Mouse (Mus musculus) hindbrain, embryonic 16.5 days (tissue): ENCODE measurements around the gene Elavl3. TPM values are rescaled to one million over a fixed set of nuclear protein-coding genes. Genes with fewer than 3 reads are reported as not detected.
A peak's percentile ranks its signal among the peaks of the same experiment; 100 is the strongest.

Experiments used
- ATAC-seq: fragments of 200-750 bp; cut with Nextera tagmentation; 2 replicates; pipeline ENCODE4 v1.8.0; 2017; ENCODE audit warnings: moderate TSS enrichment, moderate library complexity
- H3K27ac ChIP-seq: fragments of 300-500 bp; sonication (generic); 2 replicates; pipeline ENCODE4 v1.5.1; 2014; ENCODE audit warnings: low read depth, mild to moderate bottlenecking, control low read depth, low read length, moderate library complexity
- H3K27me3 ChIP-seq: fragments of 300-500 bp; sonication (generic); replicated peaks from 2 replicates; pipeline ENCODE4 v1.6.1; 2014; ENCODE audit warnings: low read length; ENCODE audit not compliant: control insufficient read depth, insufficient read depth
- H3K36me3 ChIP-seq: fragments of 300-500 bp; sonication (generic); 2 replicates; pipeline ENCODE4 v1.6.1; 2014; ENCODE audit warnings: mild to moderate bottlenecking, low read length, moderate library complexity, mixed read lengths; ENCODE audit not compliant: control insufficient read depth, insufficient read depth
- H3K4me1 ChIP-seq: fragments of 300-500 bp; sonication (generic); 2 replicates; pipeline ENCODE4 v1.6.1; 2014; ENCODE audit warnings: low read depth, low read length; ENCODE audit not compliant: control insufficient read depth, insufficient read depth
- H3K4me2 ChIP-seq: fragments of 300-500 bp; sonication (generic); 2 replicates; pipeline ENCODE4 v1.6.1; 2014; ENCODE audit warnings: mild to moderate bottlenecking, low read length, control low read depth, moderate library complexity
- H3K4me3 ChIP-seq: fragments of 300-500 bp; sonication (generic); 2 replicates; pipeline ENCODE4 v1.5.1; 2014; ENCODE audit warnings: mild to moderate bottlenecking, low read length, control low read depth, moderate library complexity
- H3K9ac ChIP-seq: fragments of 300-500 bp; sonication (generic); 2 replicates; pipeline ENCODE4 v1.6.1; 2014; ENCODE audit warnings: low read depth, mild to moderate bottlenecking, control low read depth, low read length, moderate library complexity
- H3K9me3 ChIP-seq: fragments of 300-500 bp; sonication (generic); 2 replicates; pipeline ENCODE4 v1.6.1; 2014; ENCODE audit warnings: mild to moderate bottlenecking, low read length, moderate library complexity; ENCODE audit not compliant: control insufficient read depth
- WGBS: fragments of 180-500 bp; shearing (Covaris S2); extraction: QIAGEN DNeasy Blood & Tissue Kit; methylation state at CpG from one replicate; pipeline ENCODE4 v1.1.7; 2014; 5-methylcytosine and 5-hydroxymethylcytosine counted together
- polyA plus RNA-seq: library from polyadenylated mRNA; unstranded; fragments of >200 nt; fragmentation: Nextera tagmentation; extraction: Ambion mirVana; gene quantifications from 2 replicates; pipeline ENCODE4 v1.2.1, GENCODE M21; 2015

Gene Elavl3
- polyA plus RNA-seq: 77.8 and 80.4 TPM in 2 replicates

- WGBS: 1% methylated on average over 28 of the region's 28 CpGs
- H3K9ac ChIP-seq: peak within 1 kb of the TSS; percentile 89
- H3K36me3 ChIP-seq: no peaks in the 10 kb centered on the region
- peaks cover 36% of the 10 kb centered on the region for H3K4me1 ChIP-seq
- no peaks in the 10 kb centered on the region for H3K27me3 ChIP-seq
- H3K9me3 ChIP-seq: no peaks in the 10 kb centered on the region
- ATAC-seq: peak; percentile 68
- peak within 1 kb of the TSS; percentile 80 for H3K4me2 ChIP-seq
- peak within 1 kb of the TSS; percentile 95 for H3K27ac ChIP-seq
- peak within 1 kb of the TSS; percentile 82 for H3K4me3 ChIP-seq
Observed at GRCm38 (mm10) chr9:22051958-22052254, at the start of gene Elavl3. Gene Elavl3, minus strand, starts transcription at chr9:22052023.

DNA sequence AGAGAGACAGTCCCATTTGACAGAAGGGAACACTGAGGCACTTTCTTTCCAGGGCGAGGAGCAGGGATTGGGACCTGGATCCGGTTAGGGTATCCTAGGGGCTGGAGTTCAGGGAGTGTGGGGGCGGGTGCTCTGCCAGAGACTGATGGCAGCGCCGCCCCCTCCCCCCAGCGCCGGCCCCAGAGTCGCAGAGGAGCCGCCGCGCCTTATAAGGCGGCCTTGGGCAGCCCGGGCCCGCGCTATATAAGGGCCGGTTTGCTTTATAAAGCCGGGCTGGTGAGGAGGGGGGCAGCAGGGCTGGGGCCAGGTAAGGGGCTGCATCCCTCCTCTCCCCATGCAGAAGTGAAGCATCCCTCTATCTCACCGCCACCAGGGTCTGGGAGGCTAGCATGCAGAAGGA, 48.1 kb upstream of the Elavl3 start:
- H3K27ac ChIP-seq: no peak overlapping the region
- no peaks in the 10 kb centered on the region for H3K36me3 ChIP-seq
- H3K9ac ChIP-seq: no peak overlapping the region
- H3K4me3 ChIP-seq: no peak overlapping the region
- ATAC-seq: no peak
- H3K9me3 ChIP-seq: no peaks in the 10 kb centered on the region
- peaks cover 4% of the 10 kb centered on the region for H3K4me1 ChIP-seq
- H3K27me3 ChIP-seq: peaks cover 24% of the 10 kb centered on the region
- H3K4me2 ChIP-seq: no peak overlapping the region
- 2% methylated on average over 18 of the region's 18 CpGs for WGBS

- no peak within 1 kb of the TSS for H3K9ac ChIP-seq
- H3K27ac ChIP-seq: no peak within 1 kb of the TSS
- 11% methylated on average over 14 of the region's 14 CpGs for WGBS
- peaks cover 24% of the 10 kb centered on the region for H3K27me3 ChIP-seq
- H3K9me3 ChIP-seq: no peaks in the 10 kb centered on the region
- ATAC-seq: no peak
- H3K4me1 ChIP-seq: peaks cover 4% of the 10 kb centered on the region
- H3K4me3 ChIP-seq: no peak within 1 kb of the TSS
- H3K36me3 ChIP-seq: no peaks in the 10 kb centered on the region
- H3K4me2 ChIP-seq: no peak within 1 kb of the TSS
Observed at GRCm38 (mm10) chr9:22098993-22099696, 47.3 kb upstream of the Elavl3 start, which contains the start of gene Cnn1. Gene Cnn1, plus strand, starts transcription at chr9:22099216.

DNA sequence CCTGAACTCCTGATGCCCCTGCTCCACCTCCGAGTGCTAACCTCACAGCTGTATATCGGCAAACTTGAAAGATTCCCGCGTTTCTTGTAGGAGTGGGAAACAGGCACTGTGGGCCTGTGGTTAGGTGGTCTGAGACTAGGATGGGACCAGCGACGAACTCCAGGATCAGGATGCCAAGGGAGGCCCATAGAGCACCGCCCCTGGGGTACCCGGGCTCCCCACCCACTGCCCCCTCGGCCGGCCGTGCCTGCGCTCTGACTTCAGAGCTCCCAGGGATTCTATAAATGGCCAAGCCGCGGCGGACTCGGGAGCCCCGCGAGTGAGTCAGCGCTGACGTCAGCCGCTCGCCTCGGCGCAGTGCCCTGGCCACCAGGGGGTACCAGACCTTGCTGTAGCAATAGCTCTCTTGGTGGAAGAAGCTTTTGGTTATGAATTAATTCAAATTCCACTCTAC, 44.1 kb upstream of the Elavl3 start:
- ATAC-seq: peak; percentile 76
- Histone ChIP-seq H3K36me3 (no peaks in the 10 kb centered on the region), H3K27ac (no peak overlapping the region), H3K4me1 (peaks cover 4% of the 10 kb centered on the region), H3K4me3 (peak overlapping the region; percentile 39), H3K9me3 (no peaks in the 10 kb centered on the region), H3K4me2 (peak overlapping the region; percentile 58), H3K27me3 (peaks cover 21% of the 10 kb centered on the region), H3K9ac (peak overlapping the region; percentile 61)
- whole genome bisulfite sequencing: 3% methylated on average over 24 of the region's 24 CpGs

- Histone ChIP-seq H3K9ac (no peak overlapping the region), H3K27me3 (no peaks in the 10 kb centered on the region; the same call in 1 of the 2 replicates), H3K36me3 (no peaks in the 10 kb centered on the region), H3K9me3 (no peaks in the 10 kb centered on the region), H3K4me2 (no peak overlapping the region), H3K4me3 (no peak overlapping the region), H3K27ac (no peak overlapping the region), H3K4me1 (peaks cover 4% of the 10 kb centered on the region)
- 91% methylated on average over 6 of the region's 6 CpGs for WGBS
- ATAC-seq: no peak
Observed at GRCm38 (mm10) chr9:22092746-22093145, 40.9 kb upstream of the Elavl3 start.

DNA sequence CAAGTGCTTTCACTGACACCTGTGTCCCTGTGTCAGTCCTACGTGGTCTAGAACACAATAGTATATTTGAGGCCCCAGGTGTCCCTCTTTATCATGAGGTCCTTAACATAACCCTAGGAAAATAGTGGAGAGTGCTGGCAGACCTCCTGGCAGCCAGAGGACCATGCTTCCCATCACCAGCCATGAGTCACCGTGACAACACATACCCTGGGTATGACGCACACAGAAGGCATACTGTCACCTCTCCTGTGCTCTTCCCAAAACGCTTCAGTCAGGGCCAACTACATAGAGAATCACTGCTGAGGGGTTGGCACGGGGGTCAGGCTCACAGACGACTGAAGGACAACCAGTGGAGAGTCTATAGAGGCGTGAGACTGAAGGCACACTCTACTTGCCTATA, 38.2 kb upstream of the Elavl3 start:
- Histone ChIP-seq H3K27ac (no peak overlapping the region), H3K4me2 (no peak overlapping the region), H3K27me3 (no peaks in the 10 kb centered on the region), H3K9me3 (no peaks in the 10 kb centered on the region), H3K4me1 (peaks cover 5% of the 10 kb centered on the region), H3K36me3 (no peaks in the 10 kb centered on the region), H3K4me3 (no peak overlapping the region), H3K9ac (no peak overlapping the region)
- WGBS: 83% methylated on average over 7 of the region's 7 CpGs
- no peak for ATAC-seq

- Histone ChIP-seq H3K4me1 (peaks cover 9% of the 10 kb centered on the region), H3K27ac (no peak overlapping the region), H3K9me3 (no peaks in the 10 kb centered on the region), H3K36me3 (no peaks in the 10 kb centered on the region), H3K9ac (no peak overlapping the region), H3K27me3 (no peaks in the 10 kb centered on the region), H3K4me3 (no peak overlapping the region), H3K4me2 (no peak overlapping the region)
- WGBS: 99% methylated on average over 7 of the region's 7 CpGs
- no peak for ATAC-seq
Observed at GRCm38 (mm10) chr9:22089281-22089680, 37.5 kb upstream of the Elavl3 start.

- no peaks in the 10 kb centered on the region for H3K27me3 ChIP-seq
- WGBS: 75% methylated on average over 2 of the region's 2 CpGs
- ATAC-seq: no peak
Observed at GRCm38 (mm10) chr9:22087034-22087618, 35.3 kb upstream of the Elavl3 start.

GRCm38 (mm10) chr9:22086012-22086411, 34.2 kb upstream of the Elavl3 start:
- H3K9me3 ChIP-seq: no peaks in the 10 kb centered on the region
- H3K27ac ChIP-seq: no peak overlapping the region
- WGBS: 78% methylated on average over 6 of the region's 6 CpGs
- no peaks in the 10 kb centered on the region for H3K27me3 ChIP-seq
- peak overlapping the region; percentile 68 for H3K4me2 ChIP-seq
- H3K4me1 ChIP-seq: peaks cover 9% of the 10 kb centered on the region
- no peaks in the 10 kb centered on the region for H3K36me3 ChIP-seq
- peak overlapping the region; percentile 82 for H3K4me3 ChIP-seq
- peak overlapping the region; percentile 80 for H3K9ac ChIP-seq
- no peak for ATAC-seq

More at GRCm38 (mm10) chr9:22087034-22087618, 35.3 kb upstream of the Elavl3 start:
- H3K4me2 ChIP-seq: no peak overlapping the region
- no peaks in the 10 kb centered on the region for H3K36me3 ChIP-seq
- H3K27ac ChIP-seq: no peak overlapping the region
- no peak overlapping the region for H3K9ac ChIP-seq
- H3K4me1 ChIP-seq: peaks cover 9% of the 10 kb centered on the region
- no peaks in the 10 kb centered on the region for H3K9me3 ChIP-seq
- no peak overlapping the region for H3K4me3 ChIP-seq
